ENCODE assay signal across 8 mouse cellular contexts in the genomic region with DNA sequence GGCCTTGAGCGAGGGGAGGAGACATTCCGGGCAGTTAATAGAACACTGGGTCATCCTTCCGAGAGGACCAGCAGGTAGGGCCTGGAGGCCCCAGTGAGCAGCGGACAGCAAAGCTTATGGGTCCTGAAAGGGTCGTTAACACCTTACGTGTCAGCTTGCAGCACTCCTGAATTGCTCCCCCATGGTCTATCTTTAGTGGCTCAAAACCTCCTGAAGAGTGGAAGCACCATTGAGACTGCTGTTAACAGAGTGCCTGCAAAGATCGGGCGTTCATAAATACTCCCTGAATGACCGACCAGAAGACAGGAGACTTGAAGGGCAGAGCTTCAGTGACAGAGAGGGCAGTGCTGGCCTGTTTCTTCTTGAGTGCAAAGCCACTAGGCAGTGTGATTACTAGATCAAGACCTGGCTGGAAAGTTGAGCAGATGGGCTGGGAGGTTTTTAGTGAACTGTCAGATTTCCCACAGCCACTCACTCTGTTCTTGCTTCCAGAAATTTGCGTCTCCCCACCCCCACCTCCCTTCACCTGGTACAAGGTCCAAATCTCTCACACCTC. TPM values are rescaled to one million over a fixed set of nuclear protein-coding genes. Genes with fewer than 3 reads are reported as not detected.
A peak's percentile ranks its signal among the peaks of the same experiment; 100 is the strongest.
DNase-seq lines count a peak whose midpoint lies in the region; ATAC-seq and TF ChIP-seq lines count a peak whose summit lies in the region.

No protein-coding gene starts in this region.

- no peaks in the 10 kb centered on the region for H3K36me3 ChIP-seq in kidney, adult 2 months (ENCODE audit: control insufficient read depth, insufficient read depth, low read length)
- no peaks in the 10 kb centered on the region for H3K36me3 ChIP-seq in hindbrain, embryonic 12.5 days
- no peaks in the 10 kb centered on the region for H3K36me3 ChIP-seq in macrophage (ENCODE audit: inconsistent target)

- peak; percentile 77 for DNase-seq in kidney, adult 2 months
- DNase-seq in kidney, postnatal 4 days, result no peak
- DNase-seq in thymus, postnatal 10 days (ENCODE audit: low spot score in 2 of 2), result no peak
- DNase-seq in left cerebral cortex, postnatal 10 days (ENCODE audit: extremely low spot score in 1 of 2, low spot score in 2 of 2), result no peak
- no peak for DNase-seq in adrenal gland, adult 2 months

- H3K4me1 ChIP-seq in kidney, adult 2 months (ENCODE audit: control insufficient read depth, insufficient read depth, low read length), result no peaks in the 10 kb centered on the region; the same call in 1 of the 2 replicates
- no peaks in the 10 kb centered on the region for H3K4me1 ChIP-seq in bone marrow macrophage, adult 2 months (ENCODE audit: control insufficient read depth, insufficient read depth, low read length)
- H3K4me1 ChIP-seq in hindbrain, embryonic 12.5 days, result no peaks in the 10 kb centered on the region

- H3K9me3 ChIP-seq in hindbrain, embryonic 12.5 days (replicated peaks), result no peaks in the 10 kb centered on the region

- ATAC-seq in hindbrain, embryonic 12.5 days (ENCODE audit: low FRiP score), result no peak; the same call in 1 of the 2 replicates

- H3K9ac ChIP-seq in hindbrain, embryonic 12.5 days, result peak overlapping the region; percentile 62

- 5% methylated on average over 10 of the region's 10 CpGs for WGBS in kidney, adult 2 months
- WGBS in hindbrain, embryonic 12.5 days, result 27% methylated on average over 10 of the region's 10 CpGs
- 43% methylated on average over 10 of the region's 10 CpGs for WGBS in macrophage (ENCODE audit: missing documents)

- H3K4me2 ChIP-seq in hindbrain, embryonic 12.5 days (replicated peaks), result peak overlapping the region; percentile 66

- no peaks in the 10 kb centered on the region for H3K27me3 ChIP-seq in kidney, adult 2 months (replicated peaks; ENCODE audit: control insufficient read depth, insufficient read depth, low read length)
- H3K27me3 ChIP-seq in hindbrain, embryonic 12.5 days, result peaks cover 21% of the 10 kb centered on the region

- no peak for TF ChIP-seq CTCF in kidney, adult 2 months (conservative IDR thresholded peaks at IDR 0.05; ENCODE audit: insufficient read depth, insufficient read length, low read depth, low read length)
- no peak for TF ChIP-seq CTCF in bone marrow macrophage, adult 2 months (IDR thresholded peaks at IDR 0.05; ENCODE audit: low read depth, low read length)

- no peak for TF ChIP-seq POLR2A in kidney, adult 2 months (IDR thresholded peaks at IDR 0.05; ENCODE audit: low read depth, low read length)
- TF ChIP-seq POLR2A in bone marrow macrophage, adult 2 months (IDR thresholded peaks at IDR 0.05; ENCODE audit: borderline replicate concordance, low read depth, low read length), result no peak

- peak overlapping the region; percentile 82 for H3K4me3 ChIP-seq in kidney, adult 2 months (ENCODE audit: insufficient read depth, low read depth, low read length)
- peak overlapping the region; percentile 90 for H3K4me3 ChIP-seq in bone marrow macrophage, adult 2 months (ENCODE audit: insufficient read depth, low read length)
- H3K4me3 ChIP-seq in hindbrain, embryonic 12.5 days, result peak overlapping the region; percentile 52
- H3K4me3 ChIP-seq in macrophage (ENCODE audit: inconsistent target), result peak overlapping the region; percentile 20; the same call in 1 of the 2 replicates

- H3K79me2 ChIP-seq in macrophage (ENCODE audit: inconsistent target), result no peaks in the 10 kb centered on the region

- intact Hi-C loops in left cerebral cortex, postnatal 10 days (cut with DNase I), result loop anchor here (5.0 kb wide), 1 partner anchor 258 kb away; no protein-coding TSS in a partner anchor

- peak overlapping the region; percentile 91 for H3K27ac ChIP-seq in kidney, adult 2 months (ENCODE audit: insufficient read depth, low read depth, low read length)
- peak overlapping the region; percentile 74 for H3K27ac ChIP-seq in bone marrow macrophage, adult 2 months (ENCODE audit: insufficient read depth, low read depth, low read length)
- peak overlapping the region; percentile 87 for H3K27ac ChIP-seq in hindbrain, embryonic 12.5 days
- 0 out of 2 replicates have a peak overlapping the region, but pooled peaks have one; percentile 4 for H3K27ac ChIP-seq in macrophage

RNA-seq across cellular contexts. Expression of gene Msl3, which starts 0.8 kb away (rescaled TPM):
- 18.3 and 20.0 TPM in 2 replicates for polyA plus RNA-seq in kidney, adult 2 months (2012; rRNA removed)
- 44.2 and 47.1 TPM in 2 replicates for polyA plus RNA-seq in bone marrow macrophage, adult 2 months (2012; ENCODE audit: insufficient read depth, insufficient read length, missing spikeins)
- 26.5 and 27.3 TPM in 2 replicates for polyA plus RNA-seq in hindbrain, embryonic 12.5 days (2016; fragmentation: Nextera tagmentation; extraction: Ambion mirVana)
- 10 to 100 TPM in 21 of 26 experiments, 1 to 10 TPM in 5; 4.7 to 47.3 (median 16.2) TPM for total RNA-seq in macrophage (2018; cell fraction: chromatin; rRNA removed)
- total RNA-seq in macrophage (2018; cell fraction: cytosol; rRNA removed), result 10 to 100 TPM; 24.0 to 52.2 (median 30.5) TPM
- total RNA-seq in macrophage (2018; cell fraction: nucleus; rRNA removed), result 10 to 100 TPM in 25 of 26 experiments, 1 to 10 TPM in 1; 9.4 to 49.3 (median 18.2) TPM
- 33.2 to 58.9 TPM (median 40.6 TPM) in 3 replicates for polyA plus RNA-seq in macrophage (2018)
- total RNA-seq in left cerebral cortex, postnatal 10 days (2021), result 10 to 100 TPM; 22.9 to 23.2 TPM
- total RNA-seq in adrenal gland, adult 2 months (2021), result 10 to 100 TPM; 52.5 to 53.1 TPM
- polyA plus RNA-seq in adrenal gland, adult 2 months (2012; rRNA removed), result 10.5 and 11.4 TPM in 2 replicates

Comparison
In these comparisons a context has a peak if more than half of its experiments do, and no peak if none do; other contexts are left out.
1. H3K27ac ChIP-seq: peak in every context shown above with its lines; median percentile 91 in kidney, adult 2 months; 87 in hindbrain, embryonic 12.5 days; 74 in bone marrow macrophage, adult 2 months; 4 in macrophage.
2. H3K4me3 ChIP-seq: peak in every context shown above with its lines; median percentile 90 in bone marrow macrophage, adult 2 months; 82 in kidney, adult 2 months; 52 in hindbrain, embryonic 12.5 days; 20 in macrophage.